Mouse (Mus musculus) megakaryocyte, embryonic 14.5 days (primary cell): ENCODE measurements around the gene Tbk1.

Source experiments
- FLI1 ChIP-seq: IDR thresholded peaks from 2 replicates; pipeline ENCODE4 v1.6.1; 2012; ENCODE audit warnings: low read length, inconsistent platforms, mixed read lengths
- GATA1 ChIP-seq: IDR thresholded peaks from 3 replicates; pipeline ENCODE4 v1.6.1; 2012; ENCODE audit warnings: mixed read lengths, low read length, inconsistent platforms, borderline replicate concordance

- no peak for TF ChIP-seq FLI1
- TF ChIP-seq GATA1: no peak
Measured at GRCm38 (mm10) chr10:121527114-121527513, 59.5 kb downstream of the Tbk1 start.
